Mouse (Mus musculus) neutrophil, adult 59 days (primary cell): Measurements from ENCODE around the gene Abhd14a. TPM values are rescaled to one million over a fixed set of nuclear protein-coding genes. Genes with fewer than 3 reads are reported as not detected.

Experiments used
- total RNA-seq, 2 experiments: library from RNA; stranded (reverse); gene quantifications; 1 replicate in 1 of 2; 2 replicates in 1 of 2; pipeline ENCODE4 v1.2.4; 2023

Gene Abhd14a
- total RNA-seq = 1 to 10 TPM; 2.7 to 3.0 TPM

DNA sequence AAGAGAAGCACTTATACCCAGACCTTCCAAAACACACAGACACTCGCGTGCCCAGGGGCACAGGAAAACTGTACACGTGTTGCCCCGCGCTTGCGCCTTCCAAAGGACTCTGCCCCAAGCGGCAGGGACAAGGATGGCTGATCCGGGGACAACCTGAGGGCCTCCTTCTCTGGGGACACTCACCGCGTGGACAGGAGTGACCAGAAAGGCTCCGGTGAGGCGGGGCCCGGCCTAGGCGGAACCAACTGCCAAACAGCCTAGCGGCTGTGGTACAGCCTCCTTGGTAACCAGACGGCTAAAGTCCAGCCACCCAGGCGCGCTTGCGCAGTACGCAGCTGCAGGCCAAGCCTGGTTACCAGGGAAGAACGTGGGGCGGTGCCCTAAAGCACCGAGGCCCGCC, at the start of gene Abhd14a, which contains the start of gene Abhd14b:
TSS of gene Abhd14a (minus strand) at position 331 of the 400 bp plus-strand sequence.
TSS of gene Abhd14b (plus strand) at position 112 of the 400 bp plus-strand sequence.

DNA sequence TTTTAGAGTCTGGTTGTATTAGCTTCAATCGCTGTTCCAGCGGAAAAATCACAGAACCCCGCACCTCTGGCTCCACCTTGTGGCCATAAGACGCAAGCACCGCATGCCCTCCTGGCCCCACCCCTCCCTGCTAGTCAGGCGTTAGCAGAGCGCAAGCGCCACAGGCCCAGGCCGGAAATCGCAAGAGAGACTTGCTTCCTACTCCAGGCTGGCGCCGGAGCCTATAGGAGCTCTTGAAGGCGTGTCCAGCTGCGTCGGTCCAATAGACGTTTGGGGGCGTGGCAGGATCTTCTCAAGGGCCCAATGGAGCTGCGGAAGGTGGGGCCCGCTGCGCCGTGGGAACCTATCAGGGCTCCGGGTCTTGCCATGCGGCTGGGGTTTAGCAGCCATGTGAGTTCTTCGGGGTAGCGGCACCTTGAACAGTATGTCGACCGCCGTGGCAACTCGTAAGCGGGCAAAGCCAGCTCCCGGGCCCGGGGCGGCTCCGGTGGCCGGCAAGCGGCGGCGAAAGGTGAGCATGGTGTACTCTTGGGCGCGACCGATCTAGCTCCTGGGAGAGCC, 29.5 kb upstream of the Abhd14a start, which contains the start of gene Parp3:
TSS of gene Parp3 (minus strand) at position 26 of the 561 bp plus-strand sequence.

DNA sequence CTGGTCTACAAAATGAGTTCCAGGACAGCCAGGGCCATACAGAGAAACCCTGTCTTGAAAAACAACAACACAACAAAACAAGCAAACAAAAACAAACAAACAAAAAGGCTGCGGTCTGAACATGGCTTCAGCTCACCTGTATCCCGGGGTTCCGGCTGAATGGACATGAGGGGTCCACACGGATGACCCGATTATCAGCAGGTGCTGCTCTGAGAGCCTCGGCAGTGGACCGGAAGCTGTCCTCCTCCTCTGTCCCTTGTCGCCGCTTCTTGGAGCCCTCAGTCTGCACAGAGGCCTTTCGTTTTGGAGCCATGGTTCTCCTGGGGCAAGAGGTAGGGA, 28.2 kb upstream of the Abhd14a start, which contains the start of gene Rrp9:
TSS of gene Rrp9 (plus strand) at position 301 of the 339 bp plus-strand sequence.

DNA sequence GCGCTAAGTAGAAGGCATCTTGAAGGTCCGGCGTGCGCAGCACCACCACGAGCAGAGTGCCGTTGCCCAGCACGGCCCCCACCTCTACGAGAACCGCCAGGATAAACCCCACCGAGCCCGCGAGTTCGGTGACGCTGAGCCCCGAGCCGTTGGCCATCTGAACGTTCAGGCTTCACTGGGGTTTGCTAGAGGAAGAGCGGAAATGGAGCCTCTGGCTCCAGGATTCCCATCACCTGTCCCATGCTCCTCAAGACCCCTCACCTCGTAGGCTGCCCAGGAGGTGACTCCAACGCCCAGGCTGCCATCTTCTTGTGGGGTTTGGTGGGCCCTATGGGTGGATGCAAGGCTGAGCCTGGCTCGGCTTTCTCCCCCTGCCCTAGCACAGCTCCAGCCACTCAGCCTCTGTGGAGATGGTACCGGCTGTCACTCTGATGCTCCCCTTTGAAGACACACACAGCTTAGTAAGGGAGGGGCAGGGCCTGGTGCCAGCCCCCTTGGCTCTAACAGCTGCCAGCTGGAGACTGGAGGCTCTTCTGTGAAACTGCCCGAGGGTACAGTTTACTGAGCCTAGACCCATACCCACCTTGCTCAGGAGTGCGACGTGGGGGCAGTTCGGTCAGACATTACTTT, 18.2 kb upstream of the Abhd14a start, which contains the start of gene Gpr62:
TSS of gene Gpr62 (minus strand) at position 368 of the 630 bp plus-strand sequence.

DNA sequence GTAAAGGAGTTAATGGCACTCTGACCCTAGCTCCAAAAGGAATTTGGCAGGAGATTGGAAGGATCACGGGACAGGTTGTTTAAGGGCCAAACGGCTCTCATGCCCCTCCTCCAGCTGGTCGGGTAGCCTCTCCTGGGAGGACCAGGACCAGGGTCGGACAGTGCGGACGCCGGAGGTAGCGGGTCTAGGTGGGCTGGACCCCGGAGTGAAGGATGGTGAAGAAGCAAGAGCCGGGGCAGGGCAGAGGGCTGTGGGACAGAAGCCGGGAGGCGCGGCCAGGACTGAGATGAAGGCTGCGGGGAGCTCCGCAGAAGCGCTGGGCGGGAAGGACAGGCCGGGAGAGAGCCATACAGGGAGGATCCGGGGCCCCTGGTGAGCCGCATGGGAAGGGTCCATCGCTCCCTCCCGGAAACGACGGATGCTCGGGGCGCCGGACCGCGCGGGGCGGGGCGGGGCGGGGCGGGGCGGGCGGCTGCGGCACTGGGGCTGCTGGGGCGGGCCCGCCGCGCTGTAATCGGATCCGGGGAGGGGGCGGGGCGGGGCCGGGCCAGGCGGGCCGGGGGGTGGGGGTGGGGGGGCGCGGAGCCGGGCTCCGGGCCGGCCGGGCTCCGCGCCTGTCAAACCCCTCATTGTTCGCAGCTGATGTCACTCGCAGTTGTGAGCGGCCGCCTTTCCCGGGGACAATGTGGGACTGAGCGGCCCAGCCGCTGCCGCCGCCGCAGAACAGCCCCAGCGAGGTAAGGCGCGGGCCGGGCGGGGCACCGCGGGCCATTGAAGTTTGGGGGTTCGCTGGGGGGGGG, 6.0 kb upstream of the Abhd14a start, which contains the start of gene Pcbp4:
TSS of gene Pcbp4 (plus strand) at position 21 of the 800 bp plus-strand sequence.

DNA sequence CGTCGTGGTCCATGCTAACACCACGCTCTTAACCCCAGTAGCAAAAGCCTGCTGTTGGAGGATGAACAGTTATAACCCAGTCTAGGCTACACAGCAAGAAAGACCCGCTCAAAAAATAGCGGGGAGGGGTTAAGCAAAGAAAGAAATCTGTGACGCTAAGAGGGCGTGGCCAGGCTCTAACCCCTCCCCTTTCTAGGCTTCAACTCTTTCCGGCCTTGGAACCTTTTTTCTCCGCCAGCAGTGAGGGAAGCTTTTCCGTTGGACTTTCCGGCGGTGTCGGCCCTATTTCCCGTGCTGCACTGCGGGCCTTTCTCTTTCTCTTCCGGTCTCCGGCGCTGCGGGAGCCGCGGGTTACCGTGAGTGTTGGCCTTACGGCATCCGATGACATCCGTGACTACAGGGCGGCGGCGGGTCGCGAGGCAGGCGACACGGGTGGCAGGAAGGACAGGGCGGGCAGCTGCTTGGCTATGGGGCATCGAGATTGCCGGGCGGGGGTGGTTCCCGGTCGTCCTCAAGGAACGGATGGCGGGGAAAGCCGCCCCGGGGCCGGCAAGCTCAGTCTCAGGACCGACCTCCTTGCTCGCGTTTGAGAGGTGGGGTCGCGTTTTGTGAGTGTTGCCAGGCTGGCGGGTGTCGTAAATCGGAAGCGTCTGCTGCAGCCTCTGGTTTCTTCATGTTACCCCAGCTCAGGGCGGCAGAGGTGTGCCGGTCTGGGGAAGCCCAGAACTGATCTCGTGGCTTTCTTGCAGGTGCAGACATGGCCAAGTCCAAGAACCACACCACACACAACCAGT, 18.1 kb downstream of the Abhd14a start, which contains the start of gene Rpl29:
TSS of gene Rpl29 (plus strand) at position 234 of the 794 bp plus-strand sequence.

Other genes with a start within 250 kb of the Abhd14a start
- 100 to 1,000 TPM; 143 to 146 TPM for gene Ppm1m, start 247.9 kb downstream of the Abhd14a start, total RNA-seq
- 100 to 1,000 TPM; 168 to 177 TPM for gene Twf2, start 244.6 kb downstream of the Abhd14a start, total RNA-seq
- 10 to 100 TPM; 12.3 to 18.3 TPM for gene Tlr9, start 225.1 kb downstream of the Abhd14a start, total RNA-seq
- gene Alas1, start 199.0 kb downstream of the Abhd14a start, total RNA-seq = 100 to 1,000 TPM; 184 to 213 TPM
- gene Poc1a, start 166.6 kb downstream of the Abhd14a start, total RNA-seq = 10 to 100 TPM; 14.6 to 15.2 TPM
- 10 to 100 TPM; 23.1 to 29.5 TPM for gene Dusp7, start 79.0 kb downstream of the Abhd14a start, total RNA-seq
- gene Rpl29, start 18.2 kb downstream of the Abhd14a start, total RNA-seq = 100 to 1,000 TPM; 362 to 383 TPM
- 1 to 10 TPM; 5.0 to 5.1 TPM for gene Acy1, start 9.4 kb downstream of the Abhd14a start, total RNA-seq
- 1 to 10 TPM; 2.5 TPM for gene Abhd14b, start 219 bp downstream of the Abhd14a start, total RNA-seq
- 1 to 10 TPM in 1 of 2 experiments, under 1 TPM in 1; 0.71 to 1.5 TPM for gene Pcbp4, start 5.6 kb upstream of the Abhd14a start, total RNA-seq
- not detected for gene Gpr62, start 18.3 kb upstream of the Abhd14a start, total RNA-seq
- 10 to 100 TPM in 1 of 2 experiments, 1 to 10 TPM in 1; 7.8 to 10.9 TPM for gene Rrp9, start 28.3 kb upstream of the Abhd14a start, total RNA-seq
- 10 to 100 TPM; 20.3 to 20.6 TPM for gene Parp3, start 29.3 kb upstream of the Abhd14a start, total RNA-seq
- not detected for gene Iqcf1, start 52.3 kb upstream of the Abhd14a start, total RNA-seq
- not detected for gene Iqcf5, start 66.9 kb upstream of the Abhd14a start, total RNA-seq
- not detected for gene Iqcf3, start 114.0 kb upstream of the Abhd14a start, total RNA-seq
- gene Iqcf4, start 123.3 kb upstream of the Abhd14a start, total RNA-seq = not detected
- gene Iqcf6, start 178.9 kb upstream of the Abhd14a start, total RNA-seq = not detected
- gene Grm2, start 208.4 kb upstream of the Abhd14a start, total RNA-seq = not detected
- 10 to 100 TPM in 1 of 2 experiments, 1 to 10 TPM in 1; 7.2 to 15.3 TPM for gene Tex264, start 238.2 kb upstream of the Abhd14a start, total RNA-seq